Mouse (Mus musculus) cerebellum, adult 2 months (tissue): ENCODE results near the gene Mgat2.

Experiments used
- CTCF ChIP-seq: fragments of 200-500 bp; IDR thresholded peaks from 2 replicates; pipeline ENCODE4 v1.5.1; 2011; ENCODE audit warnings: low read depth, mild to moderate bottlenecking, control low read depth, low read length, moderate library complexity, borderline replicate concordance; ENCODE audit not compliant: insufficient read depth
- POLR2A ChIP-seq: fragments of 200-500 bp; IDR thresholded peaks from 2 replicates; pipeline ENCODE4 v1.6.1; 2011; ENCODE audit warnings: low read length, control low read depth, borderline replicate concordance; ENCODE audit not compliant: insufficient read depth

DNA sequence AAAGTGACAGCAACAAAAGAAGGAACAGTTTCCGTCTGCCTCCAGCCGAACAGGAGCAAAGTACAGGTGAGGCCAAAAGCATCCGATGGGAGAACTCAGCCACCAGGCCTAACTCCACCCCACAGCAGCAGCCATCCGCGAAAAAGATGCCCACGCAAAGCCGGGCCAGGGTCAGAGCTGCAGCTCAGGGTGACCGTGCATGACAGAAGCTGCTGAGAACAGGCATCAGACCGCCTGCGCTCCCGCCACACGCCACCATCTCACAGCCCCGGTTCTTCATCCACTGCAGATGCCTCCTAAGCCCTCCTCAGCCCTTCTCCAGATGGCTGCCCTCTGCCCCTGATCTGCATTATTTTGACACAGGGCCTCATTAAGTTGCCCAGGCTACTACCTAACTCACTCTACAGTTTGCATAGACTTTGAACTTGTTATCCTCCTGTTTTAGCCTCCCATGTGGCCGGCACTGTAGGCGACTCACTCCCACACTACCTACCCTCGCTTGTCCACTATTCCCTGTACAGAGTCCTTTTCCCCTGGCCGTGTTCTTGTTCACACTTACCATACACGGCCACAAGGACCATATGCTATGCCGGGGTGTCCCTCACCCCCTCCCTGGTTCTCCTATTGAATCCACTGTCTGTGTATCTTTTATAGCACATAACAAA, 36.8 kb downstream of the Mgat2 start:
- no peak for TF ChIP-seq POLR2A
- no peak for TF ChIP-seq CTCF
